Mouse (Mus musculus) forebrain, embryonic 10.5 days (tissue): ENCODE results near the gene Adam8. TPM values are rescaled to one million over a fixed set of nuclear protein-coding genes. Genes with fewer than 3 reads are reported as not detected.
A peak's percentile ranks its signal among the peaks of the same experiment; 100 is the strongest.

Source experiments
- DNase-seq: peaks from one replicate; pipeline ENCODE4 v3.0.0-alpha.2; 2017; ENCODE audit warnings: low spot score; ENCODE audit errors: extremely low spot score
- H3K27ac ChIP-seq: fragments of 300-500 bp; sonication (generic); 2 replicates; pipeline ENCODE4 v1.5.1; 2016; ENCODE audit warnings: mild to moderate bottlenecking
- H3K27me3 ChIP-seq: fragments of 300-500 bp; sonication (generic); 2 replicates; pipeline ENCODE4 v1.6.1; 2016; ENCODE audit warnings: mild to moderate bottlenecking; ENCODE audit not compliant: poor library complexity, severe bottlenecking
- H3K36me3 ChIP-seq: fragments of 300-500 bp; sonication (generic); replicated peaks from 2 replicates; pipeline ENCODE4 v1.6.1; 2016; ENCODE audit warnings: mild to moderate bottlenecking, moderate library complexity
- H3K4me1 ChIP-seq: fragments of 300-500 bp; sonication (generic); 2 replicates; pipeline ENCODE4 v1.6.1; 2016
- H3K4me3 ChIP-seq: fragments of 300-500 bp; sonication (generic); 2 replicates; pipeline ENCODE4 v1.5.1; 2016; ENCODE audit warnings: mild to moderate bottlenecking, moderate library complexity
- H3K9me3 ChIP-seq: fragments of 300-500 bp; sonication (generic); 2 replicates; pipeline ENCODE4 v1.6.1; 2016; ENCODE audit warnings: mild to moderate bottlenecking, moderate library complexity
- WGBS: fragments of 180-500 bp; shearing (Covaris S2); methylation state at CpG from one replicate; pipeline ENCODE4 v1.1.7; 2016; 5-methylcytosine and 5-hydroxymethylcytosine counted together
- microRNA counts: library from miRNA; unstranded; fragments of <30 nt; microRNA quantifications from one replicate; lab custom pipeline; 2017
- microRNA-seq: library from miRNA; unstranded; fragments of <30 nt; microRNA quantifications from one replicate; pipeline ENCODE4, GENCODE M21; 2017
- polyA plus RNA-seq: library from polyadenylated mRNA; unstranded; fragments of >200 nt; fragmentation: Nextera tagmentation; extraction: Ambion mirVana; gene quantifications from 2 replicates; pipeline ENCODE4 v1.2.1, GENCODE M21; 2016

Gene Adam8
- polyA plus RNA-seq, 1 experiment from 2014 or later: 1.6 TPM

- H3K27ac ChIP-seq: no peak overlapping the region
- peaks cover 36% of the 10 kb centered on the region for H3K27me3 ChIP-seq
- WGBS: 16% methylated on average over 11 of the region's 11 CpGs
- peaks cover 9% of the 10 kb centered on the region; the same call in 1 of the 2 replicates for H3K4me1 ChIP-seq
- H3K36me3 ChIP-seq: no peaks in the 10 kb centered on the region
- H3K4me3 ChIP-seq: no peak overlapping the region
- H3K9me3 ChIP-seq: no peaks in the 10 kb centered on the region
- DNase-seq: peak; percentile 43
Observed at GRCm38 (mm10) chr7:139930732-139931131, 61.6 kb downstream of the Adam8 start.

MicroRNAs within 50 kb of the gene (microRNA counts, 519-probe panel; counts per million panel counts)
- 341 counts per million, percentile 65 among the panel's probes with 10 or more counts for microRNA mmu-miR-202-3p (lab: Ali Mortazavi, UCI)
- 341 counts per million, percentile 65 among the panel's probes with 10 or more counts for microRNA mmu-miR-202-5p (lab: Ali Mortazavi, UCI)

Small RNA genes lying within 50 kb of the gene (microRNA-seq; reads per million reads assigned to microRNA genes)
- gene Mir202 (not detected), gene Mir7062 (not detected), gene mmu-mir-7686 (not detected)

Other genes starting within 250 kb of the Adam8 start
- 1.1 and 1.8 TPM in 2 replicates for gene Adgra1, start 158.4 kb downstream of the Adam8 start, polyA plus RNA-seq
- gene Kndc1, start 97.9 kb downstream of the Adam8 start, polyA plus RNA-seq: 0.26 and 0.33 TPM in 2 replicates
- gene Utf1, start 48.8 kb downstream of the Adam8 start, polyA plus RNA-seq: 0.25 TPM in 1 of 2 replicates, not detected in the other
- 0.67 and 0.91 TPM in 2 replicates for gene 6430531B16Rik, start 13.8 kb downstream of the Adam8 start, polyA plus RNA-seq
- 39.2 and 41.7 TPM in 2 replicates for gene Zfp511, start 43.8 kb upstream of the Adam8 start, polyA plus RNA-seq
- 80.6 and 81.1 TPM in 2 replicates for gene Tubgcp2, start 44.1 kb upstream of the Adam8 start, polyA plus RNA-seq
- 0.31 and 0.69 TPM in 2 replicates for gene Msx3, start 56.5 kb upstream of the Adam8 start, polyA plus RNA-seq
- 0.58 and 2.1 TPM in 2 replicates for gene Caly, start 90.0 kb upstream of the Adam8 start, polyA plus RNA-seq
- gene Prap1, start 100.8 kb upstream of the Adam8 start, polyA plus RNA-seq: not detected in 2 replicates
- gene Fuom, start 109.9 kb upstream of the Adam8 start, polyA plus RNA-seq: 11.5 and 12.1 TPM in 2 replicates
- 17.2 and 17.3 TPM in 2 replicates for gene Paox, start 123.2 kb upstream of the Adam8 start, polyA plus RNA-seq
- gene Echs1, start 123.9 kb upstream of the Adam8 start, polyA plus RNA-seq: 151 TPM in 2 replicates
- gene Mtg1, start 145.0 kb upstream of the Adam8 start, polyA plus RNA-seq: 33.9 and 35.0 TPM in 2 replicates
- 0.20 and 0.62 TPM in 2 replicates for gene Sprn, start 162.3 kb upstream of the Adam8 start, polyA plus RNA-seq
- gene Olfr522, start 172.2 kb upstream of the Adam8 start, polyA plus RNA-seq: not detected in 2 replicates
- not detected in 2 replicates for gene Olfr523, start 180.7 kb upstream of the Adam8 start, polyA plus RNA-seq
- not detected in 2 replicates for gene Olfr524, start 213.4 kb upstream of the Adam8 start, polyA plus RNA-seq
- gene Cd163l1, start 225.7 kb upstream of the Adam8 start, polyA plus RNA-seq: not detected in 2 replicates